Mouse (Mus musculus): ENCODE data around the gene Atp7b.

The Atp7b gene

DNA sequence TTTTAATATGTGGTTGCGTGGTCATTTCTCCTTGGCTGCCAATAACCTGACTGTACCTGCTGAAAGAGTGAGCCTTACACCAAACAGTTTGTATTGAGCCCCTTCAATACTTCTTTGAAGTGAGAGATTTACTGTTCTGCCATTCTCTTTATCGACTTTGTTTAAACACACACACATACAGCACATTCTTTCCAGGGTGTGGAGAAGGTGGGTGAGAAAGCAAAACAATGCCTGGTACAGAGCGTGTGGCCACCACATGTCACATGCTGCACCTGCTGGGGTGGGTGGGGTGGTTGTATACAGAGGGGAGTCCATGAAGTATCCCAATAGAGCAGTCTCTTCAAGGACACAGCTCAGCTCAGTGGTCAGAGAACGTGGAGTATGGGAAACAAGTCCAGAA is 34.9 kb downstream of the Atp7b start:
- DNase-seq (ENCODE audit: low spot score in 2 of 2), result no peak

DNA sequence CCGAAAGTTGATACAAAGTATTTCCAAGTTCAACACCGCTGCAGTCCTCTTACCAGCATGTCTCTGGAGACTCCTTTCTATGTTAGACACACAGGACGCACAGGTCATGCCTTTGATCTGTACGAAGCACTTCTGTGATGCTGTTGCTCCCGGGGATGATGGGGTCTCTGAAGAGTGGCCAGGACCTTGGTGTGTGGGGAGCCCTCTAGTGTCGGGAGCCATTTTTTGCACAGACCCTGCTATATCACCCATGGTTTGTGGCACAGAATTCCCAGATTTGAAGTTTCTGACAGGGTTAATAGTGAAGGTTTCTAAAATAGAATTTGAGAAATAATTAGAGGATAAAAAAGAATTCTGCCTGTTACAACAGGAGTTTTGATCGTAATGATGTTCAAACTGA is 37.9 kb downstream of the Atp7b start:
- DNase-seq (ENCODE audit: low spot score in 2 of 2), result no peak

- DNase-seq (ENCODE audit: low spot score in 2 of 2), result no peak
Measured at GRCm38 (mm10) chr8:22019498-22019897, 40.6 kb downstream of the Atp7b start.

- no peak for DNase-seq (ENCODE audit: low spot score in 2 of 2)
Measured at GRCm38 (mm10) chr8:22017731-22018130, 42.4 kb downstream of the Atp7b start.

- DNase-seq (ENCODE audit: low spot score in 2 of 2), result no peak
Measured at GRCm38 (mm10) chr8:22013034-22013707, 46.9 kb downstream of the Atp7b start.

DNA sequence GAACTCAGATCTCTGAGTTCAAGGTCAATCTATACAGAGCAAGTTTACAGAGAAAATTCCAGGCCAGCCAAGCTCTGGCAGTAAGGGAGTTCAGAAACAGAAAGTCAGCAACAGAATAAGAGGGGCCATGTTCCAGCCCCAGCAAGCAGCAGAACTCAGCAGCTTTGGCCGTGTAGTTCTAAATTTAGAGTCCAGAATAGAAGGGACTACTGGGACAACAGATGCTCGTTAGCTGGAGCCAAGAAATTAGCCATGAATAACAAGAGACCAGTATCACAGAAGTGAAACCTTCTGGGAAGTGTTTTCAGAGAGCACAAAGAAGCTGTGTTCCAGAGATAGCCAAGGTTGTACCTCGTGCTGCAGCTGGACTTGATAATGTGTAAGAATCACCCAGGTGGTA is 50.7 kb downstream of the Atp7b start:
- no peak for DNase-seq (ENCODE audit: low spot score in 2 of 2)

GRCm38 (mm10) chr8:22006423-22006822 is 53.7 kb downstream of the Atp7b start:
- no peak for DNase-seq (ENCODE audit: low spot score in 2 of 2)

GRCm38 (mm10) chr8:22004750-22005522 is 55.2 kb downstream of the Atp7b start:
- no peak for DNase-seq (ENCODE audit: low spot score in 2 of 2)

GRCm38 (mm10) chr8:21995181-21995580 is 64.9 kb downstream of the Atp7b start:
- no peak for DNase-seq (ENCODE audit: low spot score in 2 of 2)

DNA sequence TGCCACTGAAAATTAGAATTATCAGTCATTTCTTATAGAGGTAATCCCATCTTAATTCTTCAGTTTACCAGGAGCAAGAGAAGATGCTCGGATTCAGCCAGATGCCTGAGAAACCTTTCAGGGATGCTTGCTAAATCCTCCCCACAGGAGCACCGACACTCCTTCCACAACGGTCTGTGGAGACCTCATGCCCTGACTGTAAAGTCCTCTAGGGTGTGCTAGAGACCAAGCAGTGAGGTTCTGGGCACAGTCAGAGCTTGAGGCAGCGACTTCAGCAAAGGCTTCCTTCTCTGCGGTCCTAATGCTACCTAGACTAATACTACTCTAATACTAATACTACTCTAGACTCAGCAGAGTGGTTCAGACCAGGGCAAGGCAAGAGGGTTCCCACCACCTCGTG is 67.9 kb downstream of the Atp7b start:
- no peak for DNase-seq (ENCODE audit: low spot score in 2 of 2)

DNA sequence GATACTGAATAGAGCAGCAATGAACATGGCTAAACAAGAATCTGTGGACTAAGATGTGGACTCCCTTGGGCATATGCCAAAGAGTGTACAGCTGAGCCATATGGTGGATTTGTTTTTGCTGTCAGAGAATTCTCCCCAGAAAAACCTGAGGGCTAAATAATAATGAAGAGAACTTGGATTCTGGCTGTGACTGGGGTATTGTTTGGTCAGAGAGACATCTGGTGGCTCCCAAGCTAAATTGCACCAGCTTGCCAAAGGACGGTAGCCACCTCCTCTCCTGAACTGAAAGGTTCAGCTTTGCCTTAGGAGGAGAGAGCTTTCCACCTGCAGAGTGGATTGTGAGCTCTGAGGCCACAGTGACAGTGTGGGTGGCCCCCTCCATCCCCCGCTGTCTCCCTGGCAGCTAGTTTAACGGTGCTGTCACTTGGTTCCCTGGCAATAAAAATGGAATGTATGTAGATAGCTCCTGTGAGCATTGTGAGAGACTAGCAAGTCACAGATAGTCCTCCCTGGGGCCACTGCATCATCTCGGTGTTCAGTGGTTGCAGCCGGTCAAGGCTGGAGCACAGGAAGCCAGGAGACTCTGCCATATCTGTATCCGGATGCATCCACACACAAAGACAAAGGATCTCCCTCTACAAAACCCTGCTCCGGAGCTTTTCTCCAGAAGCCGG is 78.3 kb downstream of the Atp7b start:
- DNase-seq (ENCODE audit: low spot score in 2 of 2), result no peak

DNA sequence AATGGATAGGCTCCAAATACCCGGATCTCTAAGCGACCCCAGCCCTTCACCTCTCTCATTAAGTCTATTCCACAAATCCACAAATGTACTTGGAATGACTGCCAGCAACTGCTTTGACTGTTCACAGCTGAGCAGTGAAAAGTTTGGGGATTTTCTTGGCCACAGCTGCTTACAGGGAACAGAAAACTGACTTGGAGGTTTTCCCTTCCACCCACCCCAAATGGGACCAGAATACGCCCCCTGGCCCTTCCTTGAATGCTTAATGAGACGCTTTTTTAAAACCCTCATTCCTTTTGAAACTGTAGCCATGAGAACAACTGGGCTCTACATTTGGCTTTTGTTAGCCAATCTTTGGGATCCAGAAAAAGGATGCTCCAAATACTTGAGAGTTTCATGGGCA is 81.9 kb downstream of the Atp7b start:
- no peak for DNase-seq (ENCODE audit: low spot score in 2 of 2)

DNA sequence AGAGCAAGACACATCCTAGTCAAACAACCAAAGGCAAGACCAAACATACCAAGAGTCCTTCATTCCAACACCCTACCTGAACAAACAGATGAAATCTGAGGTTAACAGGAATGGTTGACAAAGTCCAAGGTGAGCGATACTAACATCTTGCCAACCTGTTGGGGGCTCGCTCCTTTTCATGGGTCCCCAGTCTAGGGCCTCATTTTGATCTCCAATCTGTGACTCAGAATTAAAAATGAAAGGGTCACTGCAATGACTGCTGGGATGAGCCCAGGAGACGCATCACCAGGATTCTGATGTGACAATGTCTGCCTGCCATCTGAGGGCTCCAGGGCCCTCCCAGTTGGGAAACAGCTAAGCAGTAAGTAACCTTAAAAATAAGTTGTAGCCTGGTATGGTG is 90.6 kb downstream of the Atp7b start, which contains the start of gene Ccdc70:
Ccdc70 (plus strand) TSS at position 301 of the 400 bp plus-strand sequence.
- DNase-seq (ENCODE audit: low spot score in 2 of 2), result no peak

GRCm38 (mm10) chr8:21966646-21967045 is 93.5 kb downstream of the Atp7b start:
- DNase-seq (ENCODE audit: low spot score in 2 of 2), result no peak

- no peak for DNase-seq (ENCODE audit: low spot score in 2 of 2)
Measured at GRCm38 (mm10) chr8:21958414-21958813, 101.7 kb downstream of the Atp7b start, which contains the start of gene Fam90a1a. Gene Fam90a1a (plus strand): TSS chr8:21958714.

DNA sequence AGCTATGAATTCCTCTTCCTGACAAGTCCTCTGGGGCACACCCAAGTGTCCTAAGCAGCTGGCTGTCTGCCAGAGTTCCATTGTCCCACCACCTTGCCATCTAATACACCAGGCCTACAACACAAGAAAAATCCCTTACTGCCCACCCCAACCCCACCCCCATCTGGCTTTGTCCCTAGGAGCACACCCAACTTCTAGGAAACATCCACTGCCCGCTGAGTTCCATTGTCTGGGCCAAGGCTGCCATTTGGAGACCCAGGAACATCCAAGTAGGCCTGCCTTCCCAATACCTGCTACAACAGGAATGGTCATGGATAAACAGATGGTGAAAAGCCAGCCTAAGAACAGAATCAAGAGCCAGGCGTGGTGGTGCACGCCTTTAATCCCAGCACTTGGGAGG is 103.8 kb downstream of the Atp7b start:
- no peak for DNase-seq (ENCODE audit: low spot score in 2 of 2)

DNA sequence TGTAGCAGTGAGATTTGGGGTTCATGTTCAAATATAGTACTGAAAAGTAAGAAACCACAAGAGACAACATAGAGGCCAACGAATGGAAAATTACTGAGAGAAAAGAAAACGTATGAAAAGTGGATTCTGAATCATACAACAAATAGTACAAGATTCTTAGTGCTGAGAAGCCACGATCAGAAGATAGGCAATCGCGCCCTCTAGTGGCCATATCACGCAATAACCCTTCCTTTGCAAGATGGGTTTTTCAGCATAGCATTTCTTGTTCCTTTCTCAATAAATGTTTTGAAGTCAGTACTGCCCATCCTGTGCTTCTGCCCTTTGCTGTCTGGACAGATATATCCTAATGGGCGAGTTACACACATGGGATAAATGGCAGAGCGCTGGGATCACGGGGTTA is 104.8 kb downstream of the Atp7b start:
- DNase-seq (ENCODE audit: low spot score in 2 of 2), result peak in 1 of 2 experiments; percentile 12

GRCm38 (mm10) chr8:21947311-21948017 is 112.6 kb downstream of the Atp7b start:
- no peak for DNase-seq (ENCODE audit: low spot score in 2 of 2)

DNA sequence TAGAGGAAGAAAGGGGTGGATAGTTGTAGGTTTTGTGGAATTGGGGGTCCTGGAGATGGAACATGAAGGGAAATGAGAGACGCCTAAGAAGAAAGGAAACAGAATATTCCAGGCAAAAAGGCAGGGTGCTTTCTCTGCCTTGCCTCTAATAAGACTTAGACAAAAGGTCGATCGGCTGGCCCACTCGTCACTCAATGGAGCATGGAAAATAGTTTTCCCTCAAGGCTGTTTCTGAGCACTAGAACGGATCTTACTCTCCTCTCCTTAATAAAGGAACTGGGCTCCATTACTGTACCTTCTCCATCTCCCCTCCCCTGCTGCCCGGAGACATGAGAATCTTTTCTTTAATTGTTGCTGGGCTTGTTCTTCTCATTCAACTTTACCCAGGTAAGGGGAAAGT is 113.6 kb downstream of the Atp7b start, which contains the start of gene Defb13:
Defb13 (plus strand) TSS at position 301 of the 400 bp plus-strand sequence.
- DNase-seq (ENCODE audit: low spot score in 2 of 2), result no peak
